Mouse (Mus musculus) kidney, adult 9 months (tissue): ENCODE data around the gene Mindy4b-ps.

Experiments
- DNase-seq: peaks from one replicate; pipeline ENCODE4 v3.0.0; 2022

The Mindy4b-ps gene

GRCm38 (mm10) chr3:58784219-58785092 is 37.7 kb downstream of the Mindy4b-ps start:
- DNase-seq, result peak; percentile 50

DNA sequence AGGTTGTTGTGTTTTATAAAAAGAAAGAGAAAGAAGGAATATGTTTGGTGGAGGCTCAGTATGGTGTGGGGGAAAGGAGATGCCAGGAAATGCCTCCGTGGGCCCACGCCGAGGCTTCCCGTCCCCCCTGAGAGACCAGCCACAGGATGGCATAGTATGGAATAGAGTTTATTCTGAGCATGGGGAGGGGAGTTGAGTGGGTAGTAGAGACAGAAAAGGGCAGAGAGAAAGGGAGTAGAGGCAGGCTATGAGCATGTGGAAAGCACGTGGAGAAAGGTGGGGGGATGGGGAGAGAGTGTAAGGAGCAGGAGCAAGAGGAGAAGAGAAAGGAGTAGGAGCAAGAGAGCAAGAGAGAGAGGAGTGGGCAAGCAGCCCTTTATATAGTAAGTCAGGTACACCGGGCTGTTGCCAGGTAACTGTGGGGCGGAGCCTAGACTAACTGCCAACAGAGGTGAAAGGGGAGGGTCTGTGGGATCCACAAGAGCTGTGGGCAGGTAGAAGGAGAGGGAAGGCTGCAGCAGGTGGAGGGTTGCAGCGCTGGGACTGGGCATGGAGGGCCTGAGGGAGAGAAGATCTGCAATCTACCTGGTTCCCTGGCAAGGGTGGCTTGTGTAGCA is 38.4 kb downstream of the Mindy4b-ps start:
- peak; percentile 4 for DNase-seq

DNA sequence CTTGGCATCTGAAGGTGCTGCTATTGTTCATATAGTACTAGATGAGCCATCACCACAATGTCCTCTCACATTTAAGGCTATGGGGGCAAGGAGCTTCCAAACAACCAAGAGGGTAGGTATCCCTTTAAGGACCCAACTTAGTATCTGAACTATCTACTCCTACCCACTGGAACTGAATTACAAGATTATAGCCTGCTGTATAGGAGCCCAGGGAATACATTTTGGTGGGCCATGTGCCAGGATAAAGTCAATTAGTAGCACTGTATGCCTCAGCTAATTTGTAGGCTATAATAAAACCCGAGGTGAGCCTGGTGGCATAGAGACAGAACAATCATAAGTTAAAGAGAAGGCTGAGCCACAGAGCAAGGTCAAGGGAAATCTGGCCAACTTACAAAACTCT is 65.7 kb downstream of the Mindy4b-ps start:
- DNase-seq, result no peak

DNA sequence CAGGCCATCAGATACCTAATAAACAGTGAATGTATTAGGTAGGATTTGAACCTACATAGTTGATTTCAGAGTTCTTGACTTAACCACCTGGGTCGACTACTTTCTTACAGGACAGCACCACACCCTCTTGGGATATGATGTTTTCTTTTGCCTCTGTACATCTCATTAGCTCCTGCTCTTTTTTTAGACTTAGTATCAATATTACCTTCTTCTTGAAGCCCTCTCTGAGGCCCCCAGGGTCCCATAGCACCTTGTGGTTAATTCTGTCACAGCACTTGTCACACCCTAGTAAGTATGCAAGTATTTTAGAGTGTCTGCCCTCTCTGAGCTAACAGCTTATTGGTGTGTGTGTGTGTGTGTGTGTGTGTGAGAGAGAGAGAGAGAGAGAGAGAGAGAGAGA is 66.3 kb downstream of the Mindy4b-ps start:
- DNase-seq, result no peak

- DNase-seq, result no peak
These were observed 67.8 kb downstream of the Mindy4b-ps start for GRCm38 (mm10) chr3:58754361-58754760.

DNA sequence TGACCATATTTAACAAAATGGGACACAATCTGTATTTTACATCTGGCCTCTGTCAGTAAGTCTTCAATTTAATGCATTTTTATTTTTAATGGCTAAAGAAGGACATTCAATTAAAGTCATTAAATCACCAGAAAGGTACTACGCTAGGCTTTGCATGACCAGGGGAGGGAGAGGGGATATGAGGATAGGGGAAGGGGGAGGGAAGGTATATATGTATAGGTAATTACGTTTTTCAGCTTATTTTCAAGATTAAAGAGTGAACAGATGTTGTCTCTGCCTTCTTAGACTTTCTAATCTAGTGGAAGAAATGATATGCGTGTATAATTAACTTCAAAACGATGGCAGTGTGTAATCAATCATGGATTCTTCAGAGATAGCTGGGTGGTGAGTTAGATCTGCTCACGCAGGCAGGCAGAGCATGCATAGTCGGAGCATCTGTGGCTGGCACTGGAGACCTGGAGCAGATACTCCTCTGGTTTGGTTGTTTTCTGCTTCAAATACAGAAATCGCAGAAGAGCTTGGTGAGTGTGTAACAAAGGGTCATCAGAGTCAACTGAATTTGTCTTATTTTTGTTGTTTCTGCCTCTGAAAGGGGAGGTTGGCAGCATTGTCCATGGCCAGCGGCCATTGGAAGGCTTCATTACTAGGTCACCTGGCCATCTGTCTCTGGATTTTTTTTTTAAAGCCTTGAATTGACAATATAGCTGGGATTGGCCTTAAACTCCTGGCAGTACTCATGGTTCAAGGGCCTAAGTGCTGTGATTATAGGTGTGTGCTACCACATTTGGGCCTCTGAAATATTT is 70.1 kb downstream of the Mindy4b-ps start:
- DNase-seq, result no peak

- no peak for DNase-seq
These were observed 73.4 kb downstream of the Mindy4b-ps start for GRCm38 (mm10) chr3:58748724-58749123.

GRCm38 (mm10) chr3:58747924-58748323 is 74.2 kb downstream of the Mindy4b-ps start:
- no peak for DNase-seq

GRCm38 (mm10) chr3:58739536-58739935 is 82.6 kb downstream of the Mindy4b-ps start:
- no peak for DNase-seq
